Mouse (Mus musculus): ENCODE measurements around the gene Cnfn.
A peak's percentile ranks its signal among the peaks of the same experiment; 100 is the strongest.

Gene Cnfn

DNA sequence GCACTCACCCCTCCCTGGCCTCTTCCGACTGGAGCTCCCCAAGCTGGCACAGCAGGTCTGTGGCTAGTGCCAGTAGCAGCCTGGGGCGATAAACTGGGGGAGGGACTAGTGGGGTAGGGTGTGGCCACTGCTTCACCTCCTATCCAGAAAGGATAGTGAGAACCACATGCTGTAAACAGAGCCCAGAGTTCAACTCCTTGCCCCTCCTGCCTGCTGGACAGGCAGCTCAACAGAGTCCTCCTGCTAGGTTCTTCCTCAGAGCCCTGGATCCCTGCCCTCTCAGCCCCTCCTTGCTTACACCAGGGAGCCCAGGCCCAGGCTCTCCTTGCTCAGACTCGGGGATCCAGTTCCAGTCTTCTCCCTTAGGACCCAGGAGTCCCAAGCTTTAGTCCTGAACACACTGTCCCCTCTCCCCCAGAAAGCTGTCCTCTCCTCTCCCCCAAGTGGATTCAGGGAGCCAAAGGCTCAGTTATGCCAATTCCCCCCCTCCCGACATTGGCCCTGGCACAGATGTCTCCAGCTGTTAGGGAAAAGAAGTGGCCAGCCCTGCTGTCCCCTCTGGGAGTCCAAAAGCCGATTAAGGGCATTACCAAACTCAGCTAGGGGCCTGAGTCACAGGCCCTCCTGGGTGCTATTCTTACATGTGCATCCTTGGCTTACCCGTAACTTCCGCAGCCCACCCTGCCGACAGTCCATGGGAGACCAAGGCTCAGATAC lies 20.7 kb upstream of the Cnfn start:
- DNase-seq = peak in 1 of 2 experiments; percentile 69

DNA sequence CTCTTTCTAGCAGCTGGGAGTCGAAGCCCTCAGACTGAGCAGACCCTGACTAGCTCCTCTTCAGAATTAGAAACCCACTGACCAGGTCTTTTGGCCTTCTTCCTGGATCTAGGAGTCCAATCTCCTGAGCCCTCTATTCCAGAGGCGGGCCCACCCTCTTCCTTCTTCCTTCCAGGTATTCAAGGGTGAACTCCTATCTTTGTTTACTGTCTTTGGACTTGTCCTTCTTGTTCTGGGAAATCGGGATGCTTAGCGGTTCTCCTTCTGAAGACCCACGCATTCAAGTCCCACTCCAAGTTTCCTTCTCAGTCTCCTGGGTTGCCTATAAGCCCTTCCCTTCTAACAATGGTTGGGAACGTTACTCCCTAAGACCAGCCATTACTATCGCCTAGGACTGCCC lies 19.4 kb upstream of the Cnfn start:
- no peak for DNase-seq

DNA sequence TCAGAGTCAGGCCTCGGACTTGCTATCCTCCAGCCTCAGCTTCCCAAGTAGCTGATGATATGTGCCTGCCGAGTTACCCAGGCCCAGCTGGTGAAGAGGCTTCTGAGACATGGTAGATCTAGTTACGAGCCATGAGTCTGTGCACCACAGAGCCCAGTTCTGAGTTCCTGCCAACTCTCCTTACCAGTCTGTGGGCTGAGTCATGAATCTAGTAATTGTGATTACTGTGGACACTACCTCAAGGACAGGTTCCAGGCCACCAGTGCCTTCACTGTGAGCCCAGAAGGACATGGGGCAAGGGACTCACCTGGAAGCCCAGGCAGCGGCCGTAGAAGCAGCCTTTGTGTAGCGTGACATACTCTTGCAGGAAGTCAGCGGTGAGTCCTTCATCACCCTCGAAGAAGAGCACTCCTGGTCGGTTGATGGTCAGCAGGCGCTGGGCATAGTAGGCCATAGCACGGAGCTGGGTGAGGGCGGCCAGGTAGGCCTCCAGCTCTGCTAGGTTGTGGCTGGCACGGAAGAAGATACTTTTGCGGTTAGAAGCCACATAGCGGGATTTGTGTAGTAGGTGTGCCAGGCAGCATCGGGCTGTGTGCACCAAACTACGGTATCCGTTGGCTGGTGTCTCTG lies 18.4 kb upstream of the Cnfn start:
- no peak for DNase-seq

DNA sequence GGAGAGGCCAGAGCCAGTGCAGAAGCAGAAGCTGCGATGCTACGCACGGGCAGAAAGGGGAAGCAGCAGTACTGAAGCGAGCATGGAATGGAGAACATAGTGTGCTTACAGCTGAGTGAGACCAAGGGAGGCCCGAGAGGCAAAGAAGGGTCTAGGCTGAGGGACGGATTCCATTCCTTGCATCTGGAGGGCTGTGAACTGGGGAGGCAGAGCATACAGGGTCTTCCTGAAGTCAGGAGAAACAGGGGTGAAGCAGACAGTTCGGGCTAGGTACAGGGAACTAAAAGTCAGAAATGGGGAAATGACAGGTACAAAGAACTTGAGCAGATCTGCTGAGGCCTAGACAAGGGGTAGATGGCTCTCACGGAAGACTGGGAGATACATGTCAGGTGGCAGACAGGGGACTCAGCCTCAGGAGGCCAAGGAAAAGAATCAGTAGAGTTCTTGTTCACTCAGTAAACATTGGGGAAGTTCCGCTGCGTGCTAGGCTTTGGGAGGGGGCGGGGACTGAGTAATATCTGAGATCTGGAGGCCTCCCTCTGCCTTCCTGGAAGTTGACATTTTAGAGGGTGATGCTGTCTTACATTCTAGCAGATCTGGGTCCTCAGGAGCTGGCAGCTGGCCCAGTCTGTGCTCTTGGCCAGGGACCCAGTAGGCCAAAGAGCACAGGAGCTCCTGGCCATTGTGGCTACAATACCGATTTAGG lies 16.5 kb upstream of the Cnfn start:
- DNase-seq = peak; percentile 75 to 86

DNA sequence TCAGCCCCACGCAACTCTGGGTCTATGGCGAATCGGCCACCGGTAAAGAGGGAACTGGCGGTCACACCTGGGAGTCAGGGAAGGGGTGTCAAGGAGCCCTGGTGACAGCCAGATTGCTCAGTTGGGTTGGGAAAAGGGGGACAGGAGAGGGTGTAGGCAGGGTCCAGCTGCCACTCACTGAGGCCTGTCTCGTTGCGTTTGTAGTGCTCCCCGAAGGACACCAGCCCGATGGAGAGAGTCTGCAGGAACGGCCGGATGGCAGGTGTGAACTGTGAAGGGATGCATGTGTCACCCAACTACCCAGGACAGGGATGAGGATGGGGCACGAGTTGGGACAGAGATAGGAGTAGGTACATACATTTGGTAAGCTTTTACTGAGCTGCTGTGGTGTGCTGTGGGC lies 15.7 kb upstream of the Cnfn start:
- no peak for DNase-seq

DNA sequence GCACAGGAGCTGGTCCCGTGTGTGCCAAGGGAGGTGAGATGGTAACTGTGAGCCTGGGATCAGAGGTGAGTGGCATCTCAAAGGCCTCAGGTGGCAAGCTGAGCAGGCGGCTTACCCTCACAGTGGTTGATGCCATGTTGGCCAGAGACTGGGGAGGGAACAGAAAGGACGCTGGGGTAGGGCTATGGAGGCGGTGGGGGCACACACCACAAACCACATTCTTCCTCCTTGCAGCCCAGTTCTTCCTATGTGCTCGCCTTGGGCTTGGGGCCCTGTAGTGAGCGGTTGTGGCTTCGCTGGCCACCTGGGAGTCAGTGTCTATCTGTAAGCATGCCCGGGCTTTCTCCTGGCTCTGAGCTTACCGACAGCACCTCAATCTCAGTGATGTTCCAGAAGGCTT lies 15.3 kb upstream of the Cnfn start:
- no peak for DNase-seq

DNA sequence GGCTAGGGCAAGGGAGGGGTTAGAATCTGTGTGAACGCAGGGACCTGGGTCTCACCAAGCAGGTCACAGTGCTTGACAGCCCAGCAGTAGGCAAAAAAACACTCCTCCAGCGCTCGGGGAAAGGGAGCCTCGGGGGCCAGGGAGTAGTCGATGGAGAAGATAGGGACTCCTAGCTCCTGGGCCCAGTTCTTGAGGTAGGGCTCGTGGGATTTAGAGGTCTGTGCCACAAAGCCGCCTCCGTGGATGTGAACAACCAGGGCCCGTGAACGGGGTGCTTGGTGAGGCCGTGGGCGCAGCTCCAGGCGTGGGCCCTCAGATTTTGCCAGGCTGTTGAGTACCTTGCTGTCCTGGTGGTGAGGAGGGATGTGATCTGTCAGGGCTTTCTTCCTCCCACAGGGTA lies 14.8 kb upstream of the Cnfn start:
- DNase-seq = no peak

DNA sequence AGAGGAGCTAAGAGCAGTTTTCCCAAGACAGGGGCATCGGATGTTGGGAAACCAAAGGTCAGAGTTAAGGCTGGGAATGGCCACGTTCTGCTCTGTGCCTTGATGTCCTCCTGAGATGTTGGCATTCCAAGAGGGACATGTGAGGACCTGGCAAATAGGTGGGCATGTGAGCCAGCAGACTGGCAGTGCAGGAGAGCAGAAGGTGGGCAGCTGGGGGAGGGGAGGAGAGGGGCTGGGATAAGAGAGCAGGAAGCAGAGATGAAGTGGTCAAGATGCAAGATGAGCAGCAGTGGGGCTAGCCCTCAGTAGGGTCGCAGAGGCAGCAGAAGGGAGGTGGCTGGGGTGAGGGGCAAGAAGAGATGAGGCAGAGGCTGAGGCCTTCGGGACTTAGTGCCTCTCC lies 14.4 kb upstream of the Cnfn start:
- DNase-seq = no peak

DNA sequence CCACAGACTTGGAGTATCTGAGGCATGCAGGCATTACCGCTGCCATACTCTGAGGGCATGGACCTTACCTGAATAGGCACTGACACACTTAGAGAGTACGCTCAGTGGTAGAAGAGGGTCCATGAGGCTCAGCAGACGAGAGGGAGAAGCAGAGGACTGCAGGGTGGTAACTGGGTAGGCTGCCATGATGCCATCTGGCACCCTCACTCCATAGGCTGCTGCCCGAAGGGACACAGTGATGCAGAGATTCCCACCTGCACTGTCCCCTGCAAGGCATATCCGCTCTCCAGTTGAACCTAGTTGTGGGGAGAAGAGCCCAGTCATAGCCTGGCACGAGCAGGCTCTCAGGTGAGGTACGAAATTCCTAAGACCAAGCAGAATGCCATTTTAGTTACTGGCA lies 13.9 kb upstream of the Cnfn start:
- DNase-seq = no peak

DNA sequence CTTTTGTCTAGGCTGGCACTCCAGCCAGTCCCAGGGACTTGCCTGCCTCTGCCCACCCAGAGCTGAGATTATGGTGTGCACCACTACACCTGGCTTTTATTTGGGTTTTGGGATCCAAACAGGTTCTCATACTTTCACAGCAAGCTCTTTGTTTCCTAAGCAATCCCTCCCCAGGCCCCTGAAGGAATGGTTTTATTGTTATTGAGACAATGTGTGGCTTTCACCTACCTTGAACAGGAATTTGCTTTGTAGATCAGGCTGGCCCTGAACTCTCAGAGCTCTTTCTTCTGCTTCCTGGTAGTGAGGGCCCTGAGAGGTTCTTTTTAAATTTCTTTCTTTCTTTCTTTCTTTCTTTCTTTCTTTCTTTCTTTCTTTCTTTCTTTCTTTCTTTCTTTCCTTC lies 13.0 kb upstream of the Cnfn start:
- no peak for DNase-seq

DNA sequence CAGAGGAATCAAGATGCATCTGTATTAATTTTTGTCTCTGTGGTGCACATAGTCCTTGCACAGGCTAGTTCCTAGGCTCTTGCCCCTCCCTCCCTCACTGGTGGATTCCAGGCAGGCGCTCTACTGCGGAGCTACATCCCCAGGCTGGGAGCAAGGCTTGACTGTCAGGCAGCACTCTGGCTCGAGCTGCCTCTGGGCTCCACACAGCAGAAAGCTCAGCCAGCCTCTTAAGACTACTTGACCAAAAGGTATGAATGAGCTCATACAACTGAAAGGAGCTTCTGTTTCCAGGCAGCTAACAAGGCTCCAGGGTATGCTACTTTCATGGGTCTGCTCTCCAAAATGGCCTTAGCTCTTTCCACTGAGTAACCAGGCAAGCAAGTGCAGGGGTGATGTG lies 11.8 kb upstream of the Cnfn start:
- DNase-seq = no peak

DNA sequence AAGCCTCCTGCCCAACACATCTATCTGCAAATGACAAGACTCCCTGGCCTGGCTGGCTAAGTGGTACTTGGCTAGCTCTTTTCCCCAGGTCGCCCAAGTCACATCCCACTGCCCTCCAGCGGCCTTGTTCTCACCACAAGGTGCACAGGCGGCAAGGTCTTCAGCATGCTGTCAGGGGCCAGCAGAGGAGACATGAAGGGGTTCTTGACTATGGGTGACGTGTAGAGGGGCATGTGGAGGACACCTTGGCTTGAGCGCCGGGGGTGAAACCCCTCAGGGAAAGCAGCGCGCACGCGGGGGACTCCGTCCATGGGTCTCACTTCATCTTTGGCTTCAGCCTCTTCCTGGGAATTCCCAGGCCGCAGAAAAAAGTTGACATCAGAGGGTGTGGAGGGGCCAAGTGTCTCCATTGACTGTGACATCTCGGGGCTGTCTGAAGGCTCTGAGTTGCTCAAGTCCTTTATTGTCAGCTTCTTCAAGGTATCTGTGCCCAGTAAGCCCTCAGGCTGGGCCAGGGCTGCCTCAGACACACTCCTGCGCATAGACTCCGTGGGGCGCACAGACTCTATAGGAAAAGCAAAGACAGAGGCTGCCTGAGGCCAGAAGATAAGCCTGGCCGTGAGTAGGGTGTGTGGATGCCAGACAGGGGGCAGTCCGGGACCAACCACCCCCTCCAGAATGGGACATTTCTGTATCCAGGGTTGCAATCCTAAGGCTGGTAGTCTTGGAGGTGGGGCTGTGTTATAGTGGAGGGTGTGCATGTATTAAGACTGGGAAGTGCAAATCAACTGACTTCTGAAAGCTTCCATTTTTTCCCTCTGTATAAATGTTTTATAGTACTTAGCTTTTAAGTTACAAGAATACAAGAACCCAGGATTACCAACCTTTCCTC lies 11.1 kb upstream of the Cnfn start:
- DNase-seq = no peak

DNA sequence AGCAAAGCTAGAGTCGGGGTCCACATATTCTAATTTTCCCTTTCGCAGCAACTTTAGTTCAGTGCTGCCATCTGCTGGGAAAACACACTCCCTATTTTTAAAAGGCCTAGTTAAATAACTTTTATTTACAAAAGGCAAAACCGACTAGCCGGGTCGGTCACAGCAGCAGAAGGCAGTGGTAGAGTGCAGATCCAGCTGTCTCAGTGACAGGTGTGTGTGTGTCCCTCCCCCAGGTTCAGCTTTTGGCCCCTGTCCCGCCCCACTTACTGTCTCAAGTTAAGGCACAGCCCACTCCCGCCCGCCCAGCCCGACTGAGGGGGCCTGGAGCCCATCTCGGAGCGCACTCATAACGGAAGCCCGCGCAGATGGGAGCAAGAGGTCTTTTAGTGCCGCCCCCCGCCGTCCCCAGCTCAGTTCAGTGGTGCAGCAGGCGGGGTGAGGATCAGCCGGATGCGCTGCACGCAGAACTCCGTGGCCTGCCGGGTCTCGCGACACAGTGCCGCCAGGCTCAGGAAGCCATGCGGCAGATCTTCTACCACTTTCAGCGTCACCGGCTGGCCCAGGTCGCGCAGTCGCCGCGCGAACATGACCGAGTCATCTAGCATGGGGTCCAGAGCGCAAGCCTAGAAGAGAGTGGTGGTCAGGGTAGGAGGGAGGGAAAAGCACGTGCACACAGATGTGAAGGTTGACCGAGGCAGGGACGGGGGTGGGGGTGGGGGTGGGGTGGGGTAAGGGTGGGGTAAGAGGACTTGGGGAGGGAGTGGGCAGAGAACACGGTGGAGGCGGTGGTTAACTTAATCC lies 10.2 kb upstream of the Cnfn start:
- peak; percentile 80 to 88 for DNase-seq

DNA sequence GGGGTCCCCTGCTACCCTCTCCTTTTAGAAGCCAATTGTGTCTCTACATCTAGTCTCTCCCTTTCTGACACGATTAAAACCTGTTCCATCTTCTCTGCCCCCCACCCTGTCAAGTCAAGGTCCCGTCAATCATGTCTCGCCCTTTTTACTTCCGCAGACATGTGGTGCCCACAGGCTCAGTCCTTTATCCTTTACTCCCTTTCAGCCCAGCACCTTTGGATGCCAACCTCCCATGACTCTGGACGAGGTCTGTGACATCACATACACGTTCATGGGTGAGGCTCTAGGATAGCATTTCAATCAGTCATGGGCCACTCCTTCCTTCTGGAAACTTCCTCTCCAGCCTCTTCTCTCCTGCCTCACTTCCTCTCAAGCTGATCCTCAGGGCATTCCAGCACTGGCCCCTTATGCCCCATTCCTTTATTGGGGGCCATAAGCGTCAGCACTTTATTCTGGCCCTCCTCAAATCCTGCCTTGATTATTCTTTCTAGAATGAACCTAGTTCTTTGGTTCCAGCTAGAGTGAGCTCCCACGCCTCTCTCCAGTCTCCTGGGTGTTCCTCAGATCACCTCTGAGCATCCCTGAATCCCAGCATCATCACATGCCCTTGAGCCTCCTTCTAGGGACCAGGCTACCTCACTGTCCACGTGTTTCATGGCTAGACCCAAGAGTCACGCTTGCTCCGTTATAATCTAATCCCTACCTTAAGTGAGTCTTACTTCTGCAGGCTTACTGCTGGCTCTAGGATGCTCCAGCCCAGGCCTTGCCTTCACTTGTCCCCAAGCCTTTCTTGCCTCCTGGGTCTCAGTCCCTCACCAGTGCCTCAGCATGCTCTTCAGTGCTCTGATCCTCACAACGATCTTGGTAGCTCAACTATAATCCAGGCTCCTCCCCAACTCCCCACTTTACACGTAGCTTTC lies 8.9 kb upstream of the Cnfn start:
- no peak for DNase-seq

DNA sequence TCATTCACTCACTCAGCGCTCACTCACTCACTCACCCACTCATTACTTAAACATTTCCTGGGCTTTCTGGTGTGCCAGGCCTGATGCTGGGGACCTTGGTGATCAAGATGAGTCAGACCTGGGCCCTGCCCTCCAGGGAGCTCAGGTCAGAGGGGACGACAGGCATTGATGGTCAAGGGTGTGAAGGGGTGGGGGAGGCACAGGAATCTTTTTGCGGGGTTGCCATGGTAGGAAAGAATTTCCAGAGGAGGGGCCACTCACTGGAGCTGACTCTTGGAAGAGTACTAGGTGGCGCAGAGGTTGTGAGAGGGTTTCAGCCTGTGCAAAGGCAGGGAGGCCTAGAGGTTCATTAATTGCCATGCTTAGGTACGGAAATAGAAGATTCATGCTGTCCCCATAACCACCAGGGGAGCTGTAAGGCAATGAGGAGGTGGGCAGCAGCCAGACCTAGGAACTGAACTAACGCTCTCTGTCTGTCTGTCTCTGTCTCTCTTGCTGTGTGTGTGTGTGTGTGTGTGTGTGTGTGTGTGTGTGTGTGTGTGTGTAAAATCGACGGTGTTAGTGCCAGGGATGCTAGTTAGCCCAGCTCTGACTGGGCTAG lies 7.7 kb upstream of the Cnfn start:
- no peak for DNase-seq

DNA sequence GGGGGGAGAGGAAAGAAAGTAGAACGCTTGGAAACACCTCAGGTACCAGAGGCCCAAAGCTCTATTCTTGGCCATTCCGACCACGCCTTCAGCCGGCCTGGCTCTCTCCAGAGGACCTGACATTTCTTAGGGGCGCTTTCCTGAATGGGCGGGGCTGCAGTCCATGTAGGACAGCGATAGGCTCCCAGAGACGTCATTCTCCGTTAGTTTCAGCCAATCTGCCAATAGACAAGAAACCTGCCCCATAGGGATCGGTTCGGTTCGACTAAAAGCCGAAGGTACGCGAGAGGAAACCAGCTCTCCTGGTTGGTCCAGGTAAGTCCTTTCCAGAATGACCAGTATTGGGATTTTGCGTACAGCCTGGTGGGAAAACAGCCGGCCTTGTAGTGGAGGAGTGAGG lies 7.0 kb upstream of the Cnfn start:
- DNase-seq = peak; percentile 89 to 91

DNA sequence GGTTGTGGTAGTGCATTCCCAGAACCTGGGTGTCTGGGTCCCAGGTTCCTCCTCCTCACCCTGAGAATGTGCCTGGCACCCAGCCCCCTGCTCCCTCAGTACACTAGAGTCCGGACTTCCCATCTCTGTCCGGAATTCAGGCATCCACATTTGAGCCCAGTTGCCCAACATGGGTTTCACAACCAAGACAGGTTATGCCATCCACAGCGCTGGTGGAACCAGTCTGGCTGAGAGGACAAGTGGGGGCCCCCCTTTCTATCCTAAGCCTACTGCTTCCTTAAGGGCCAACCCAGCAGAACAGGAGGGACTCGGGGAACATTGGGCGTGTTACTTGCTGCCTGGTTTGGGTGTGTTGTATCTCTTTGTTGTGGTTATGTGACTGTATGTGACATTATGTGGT lies 2.9 kb upstream of the Cnfn start:
- DNase-seq = no peak

DNA sequence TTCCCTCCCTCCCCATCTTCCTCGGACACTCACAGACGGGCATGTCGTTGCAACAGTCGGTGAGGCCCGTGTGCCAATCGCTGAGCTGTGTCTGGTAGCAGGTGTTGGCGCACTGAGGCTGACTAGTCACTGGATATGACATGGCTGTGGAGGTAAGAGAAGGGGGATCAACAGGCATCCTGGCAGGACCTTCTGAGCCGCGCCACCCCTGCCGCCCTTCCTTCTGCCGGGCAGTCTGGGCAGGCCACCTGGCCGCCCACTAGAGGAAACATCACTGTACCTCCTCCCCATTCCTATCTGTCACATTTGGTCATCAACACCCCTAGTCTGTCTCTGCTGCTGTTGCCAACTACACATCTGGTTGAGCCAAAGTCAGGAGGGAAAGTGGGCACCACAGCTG lies 1.2 kb downstream of the Cnfn start:
- no peak for DNase-seq

DNA sequence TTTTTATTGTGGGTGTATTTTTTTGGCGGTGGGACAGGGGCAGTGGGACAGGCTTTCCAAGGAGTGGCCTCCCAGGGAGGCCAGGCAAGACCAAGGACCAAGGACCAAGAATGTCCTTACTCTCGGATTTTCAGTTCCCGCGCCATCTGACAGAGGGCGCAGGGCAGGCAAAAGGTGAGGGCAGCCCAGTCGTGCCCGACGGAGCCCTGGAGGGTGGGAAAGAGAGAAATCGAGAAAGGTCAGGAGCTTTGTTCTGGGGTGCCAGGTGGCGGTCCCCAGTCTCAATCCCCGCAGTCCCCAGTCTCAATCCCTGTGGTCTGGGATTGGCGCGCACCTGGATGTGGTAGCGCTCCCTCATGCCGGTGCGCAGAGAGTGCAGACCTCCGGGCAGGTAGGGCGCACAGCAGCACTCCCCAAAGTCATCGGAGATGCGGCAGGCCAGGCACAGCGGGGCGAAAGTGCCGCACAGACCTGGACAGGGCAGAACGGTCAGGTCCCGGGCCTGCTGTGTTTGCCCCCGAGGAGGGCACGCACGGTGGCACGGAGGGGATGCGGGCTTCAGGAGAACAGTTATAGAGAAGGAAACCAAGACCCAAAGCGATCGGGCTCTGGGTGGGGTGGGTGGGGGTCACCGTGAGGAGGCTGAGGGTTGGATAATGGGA lies 1.8 kb downstream of the Cnfn start:
- DNase-seq = peak; percentile 69 to 76

DNA sequence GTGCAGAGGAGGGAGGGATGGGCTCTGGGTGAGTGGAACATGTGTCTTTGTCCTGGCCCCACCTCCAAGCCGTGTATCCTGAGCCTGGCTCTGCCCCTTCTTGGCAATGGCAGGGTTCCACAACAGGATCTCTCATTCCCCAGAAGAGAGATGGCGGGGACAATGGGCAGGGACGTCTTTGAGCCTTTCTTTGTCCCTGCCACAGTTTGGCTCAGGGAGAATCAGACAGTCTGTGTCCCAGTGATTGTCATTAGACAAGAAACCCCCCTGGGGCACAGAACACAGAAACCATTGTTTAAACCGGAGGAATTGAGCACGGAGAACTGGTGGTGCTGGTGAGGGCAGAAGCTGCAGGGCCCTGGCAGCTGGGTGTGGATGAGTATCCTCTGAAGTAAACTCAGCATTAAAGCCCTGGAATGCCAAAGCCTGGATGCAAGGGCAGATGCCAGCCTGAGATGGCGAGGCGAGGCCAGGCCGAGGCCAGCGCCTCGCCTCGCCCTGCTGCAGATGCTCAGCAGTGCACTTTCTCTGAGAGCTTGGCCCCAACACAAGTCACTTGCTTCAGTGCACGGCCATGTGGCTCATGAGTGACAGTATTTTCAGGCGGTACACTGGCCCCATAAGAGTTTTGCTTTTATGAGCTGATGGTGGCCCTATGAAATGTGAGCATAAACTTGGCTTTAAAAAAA lies 3.4 kb downstream of the Cnfn start:
- DNase-seq = no peak
